Mouse (Mus musculus) embryonic fibroblast, embryonic 13.5 days (primary cell): ENCODE data around the gene Tbc1d8b.

Source experiments
- CTCF ChIP-seq: IDR thresholded peaks from 2 replicates; pipeline ENCODE4 v1.5.1; 2011; ENCODE audit warnings: mild to moderate bottlenecking, control low read depth, low read length, moderate library complexity, borderline replicate concordance; ENCODE audit not compliant: insufficient read depth
- POLR2A ChIP-seq: IDR thresholded peaks from 2 replicates; pipeline ENCODE4 v1.6.1; 2011; ENCODE audit warnings: low read depth, mild to moderate bottlenecking, control low read depth, low read length, moderate library complexity

GRCm38 (mm10) chrX:139799953-139800352 lies 115.2 kb downstream of the Tbc1d8b start:
- TF ChIP-seq CTCF (no peak), POLR2A (no peak)
